Comparison of ENCODE assay signal across 8 mouse cellular contexts in genomic region chr1:89453666-89454065, GRCm38 (mm10). TPM values are rescaled to one million over a fixed set of nuclear protein-coding genes. Genes with fewer than 3 reads are reported as not detected.
DNase-seq lines count a peak whose midpoint lies in the region; ATAC-seq and TF ChIP-seq lines count a peak whose summit lies in the region.

No protein-coding gene starts in this region.

- H3K9me3 ChIP-seq in heart, embryonic 12.5 days (replicated peaks), result 0 out of 2 replicates have a peak, but pooled peaks cover 1% of the 10 kb centered on the region
- peaks cover 7% of the 10 kb centered on the region; the same call in 1 of the 2 replicates for H3K9me3 ChIP-seq in heart, postnatal 0 days (replicated peaks; ENCODE audit: control insufficient read depth, low read length)
- H3K9me3 ChIP-seq in liver, embryonic 16.5 days (replicated peaks; ENCODE audit: control insufficient read depth, low read length), result no peaks in the 10 kb centered on the region

- intact Hi-C loops in left cerebral cortex, postnatal 10 days (cut with DNase I), result loop anchor here (5.0 kb wide), 1 partner anchor 211 kb away; no protein-coding TSS in a partner anchor

- H3K4me3 ChIP-seq in heart, embryonic 12.5 days, result peak overlapping the region; percentile 68
- H3K4me3 ChIP-seq in heart, postnatal 0 days (ENCODE audit: low read depth, low read length), result peak overlapping the region; percentile 94
- peak overlapping the region; percentile 66 for H3K4me3 ChIP-seq in liver, embryonic 16.5 days (ENCODE audit: low read depth, low read length)

- WGBS in heart, embryonic 12.5 days, result 31% methylated on average over 6 of the region's 6 CpGs
- 34% methylated on average over 6 of the region's 6 CpGs for WGBS in heart, postnatal 0 days
- 30% methylated on average over 6 of the region's 6 CpGs for WGBS in liver, embryonic 16.5 days (ENCODE audit: insufficient replicate concordance)

- no peak for ATAC-seq in heart, embryonic 12.5 days (ENCODE audit: insufficient number of reproducible peaks, low FRiP score)
- no peak for ATAC-seq in heart, postnatal 0 days (ENCODE audit: insufficient read depth, low read depth)
- no peak for ATAC-seq in liver, embryonic 16.5 days (ENCODE audit: low read depth)

- TF ChIP-seq EP300 in heart, postnatal 0 days (IDR thresholded peaks at IDR 0.05; ENCODE audit: low read depth), result no peak

- H3K36me3 ChIP-seq in heart, embryonic 12.5 days, result no peaks in the 10 kb centered on the region
- H3K36me3 ChIP-seq in heart, postnatal 0 days (replicated peaks; ENCODE audit: control insufficient read depth, insufficient read depth, low read length), result no peaks in the 10 kb centered on the region
- no peaks in the 10 kb centered on the region; the same call in 1 of the 2 replicates for H3K36me3 ChIP-seq in liver, embryonic 16.5 days (ENCODE audit: control insufficient read depth, insufficient read depth)

- TF ChIP-seq CTCF in heart, postnatal 0 days (IDR thresholded peaks at IDR 0.05; ENCODE audit: low read depth), result no peak

- peak overlapping the region; percentile 84 for H3K9ac ChIP-seq in heart, embryonic 12.5 days
- no peak overlapping the region for H3K9ac ChIP-seq in heart, postnatal 0 days (replicated peaks; ENCODE audit: low read depth, low read length)
- no peak overlapping the region; the same call in 1 of the 2 replicates for H3K9ac ChIP-seq in liver, embryonic 16.5 days (ENCODE audit: low read depth, low read length)

- no peaks in the 10 kb centered on the region for H3K27me3 ChIP-seq in heart, embryonic 12.5 days (replicated peaks)
- H3K27me3 ChIP-seq in heart, postnatal 0 days (ENCODE audit: control insufficient read depth, insufficient read depth, low read length), result no peaks in the 10 kb centered on the region
- H3K27me3 ChIP-seq in liver, embryonic 16.5 days (ENCODE audit: control insufficient read depth, insufficient read depth, low read depth, low read length), result peaks cover 31% of the 10 kb centered on the region

- no peak for DNase-seq in heart, postnatal 4 days
- DNase-seq in ZHBTc4 (ENCODE audit: low read depth, low spot score), result peak; percentile 32
- no peak for DNase-seq in heart, postnatal 0 days (ENCODE audit: low spot score)
- DNase-seq in gastrocnemius, adult 18-20 months (ENCODE audit: low spot score), result no peak
- no peak for DNase-seq in left cerebral cortex, postnatal 10 days (ENCODE audit: extremely low spot score in 1 of 2, low spot score in 2 of 2)
- no peak for DNase-seq in right cerebral cortex, postnatal 4 days

- H3K4me1 ChIP-seq in heart, embryonic 12.5 days (replicated peaks), result peaks cover 24% of the 10 kb centered on the region
- H3K4me1 ChIP-seq in heart, postnatal 0 days (ENCODE audit: control insufficient read depth, insufficient read depth), result peaks cover 22% of the 10 kb centered on the region
- H3K4me1 ChIP-seq in liver, embryonic 16.5 days (ENCODE audit: control insufficient read depth, low read depth, low read length), result peaks cover 4% of the 10 kb centered on the region

- peak overlapping the region; percentile 91 for H3K4me2 ChIP-seq in heart, embryonic 12.5 days
- H3K4me2 ChIP-seq in heart, postnatal 0 days (ENCODE audit: low read depth, low read length), result peak overlapping the region; percentile 99
- H3K4me2 ChIP-seq in liver, embryonic 16.5 days (ENCODE audit: low read depth, low read length), result peak overlapping the region; percentile 80

- no peak overlapping the region for H3K27ac ChIP-seq in heart, embryonic 12.5 days (ENCODE audit: poor library complexity, severe bottlenecking)
- no peak overlapping the region for H3K27ac ChIP-seq in heart, postnatal 0 days (ENCODE audit: low read depth)
- no peak overlapping the region for H3K27ac ChIP-seq in liver, embryonic 16.5 days (ENCODE audit: low read length)

RNA-seq across cellular contexts. Expression of gene Agap1, which starts 0.9 kb away (rescaled TPM):
- 16.3 and 16.6 TPM in 2 replicates for polyA plus RNA-seq in heart, embryonic 12.5 days (2016; fragmentation: Nextera tagmentation; extraction: Ambion mirVana)
- 10 to 100 TPM; 58.9 to 65.8 TPM for total RNA-seq in heart, postnatal 4 days (2021)
- 21.0 and 38.2 TPM in 2 replicates for total RNA-seq in heart, postnatal 0 days (2014; rRNA removed; ENCODE audit: low replicate concordance)
- 6.1 TPM in 2 replicates for polyA plus RNA-seq in heart, postnatal 0 days (2015; fragmentation: Nextera tagmentation; extraction: Ambion mirVana)
- polyA plus RNA-seq in liver, embryonic 16.5 days (2015; fragmentation: Nextera tagmentation; extraction: Ambion mirVana), result 0.85 and 1.1 TPM in 2 replicates
- 10 to 100 TPM; 18.9 to 20.6 TPM for total RNA-seq in gastrocnemius, adult 18-20 months (2021)
- 100 to 1,000 TPM; 300 to 303 TPM for total RNA-seq in left cerebral cortex, postnatal 10 days (2021)
